Mouse (Mus musculus) kidney, embryonic 16.5 days (tissue): Measurements from ENCODE around the gene Mxd3. TPM values are rescaled to one million over a fixed set of nuclear protein-coding genes. Genes with fewer than 3 reads are reported as not detected.
A peak's percentile ranks its signal among the peaks of the same experiment; 100 is the strongest.

Experiments used
- ATAC-seq: fragments of 200-750 bp; cut with Nextera tagmentation; 2 replicates; pipeline ENCODE4 v1.8.0; 2017; ENCODE audit warnings: moderate TSS enrichment; ENCODE audit not compliant: low FRiP score, low TSS enrichment
- H3K27ac ChIP-seq: fragments of 300-500 bp; sonication (generic); 2 replicates; pipeline ENCODE4 v1.5.1; 2014; ENCODE audit warnings: low read length
- H3K27me3 ChIP-seq: fragments of 300-500 bp; sonication (generic); 2 replicates; pipeline ENCODE4 v1.6.1; 2014; ENCODE audit warnings: low read length, control low read depth, mixed read lengths; ENCODE audit not compliant: insufficient read depth
- H3K36me3 ChIP-seq: fragments of 300-500 bp; sonication (generic); 2 replicates; pipeline ENCODE4 v1.6.1; 2014; ENCODE audit warnings: low read length, control low read depth, mixed read lengths; ENCODE audit not compliant: insufficient read depth
- H3K4me1 ChIP-seq: fragments of 300-500 bp; sonication (generic); 2 replicates; pipeline ENCODE4 v1.6.1; 2014; ENCODE audit warnings: low read length, control low read depth, mixed read lengths; ENCODE audit not compliant: insufficient read depth
- H3K4me2 ChIP-seq: fragments of 300-500 bp; sonication (generic); replicated peaks from 2 replicates; pipeline ENCODE4 v1.6.1; 2014; ENCODE audit warnings: low read depth, low read length
- H3K4me3 ChIP-seq: fragments of 300-500 bp; sonication (generic); 2 replicates; pipeline ENCODE4 v1.5.1; 2014; ENCODE audit warnings: mild to moderate bottlenecking, low read length
- H3K9ac ChIP-seq: fragments of 300-500 bp; sonication (generic); replicated peaks from 2 replicates; pipeline ENCODE4 v1.6.1; 2014; ENCODE audit warnings: low read length
- H3K9me3 ChIP-seq: fragments of 300-500 bp; sonication (generic); 2 replicates; pipeline ENCODE4 v1.6.1; 2016; ENCODE audit warnings: low read length, control low read depth
- WGBS: fragments of 180-500 bp; shearing (Covaris S2); extraction: QIAGEN DNeasy Blood & Tissue Kit; methylation state at CpG from one replicate; pipeline ENCODE4 v1.1.7; 2014; 5-methylcytosine and 5-hydroxymethylcytosine counted together
- polyA plus RNA-seq: library from polyadenylated mRNA; unstranded; fragments of >200 nt; fragmentation: Nextera tagmentation; extraction: Ambion mirVana; gene quantifications from 2 replicates; pipeline ENCODE4 v1.2.1, GENCODE M21; 2015

The Mxd3 gene
- polyA plus RNA-seq, 1 experiment from 2014 or later = 37.6 TPM

DNA sequence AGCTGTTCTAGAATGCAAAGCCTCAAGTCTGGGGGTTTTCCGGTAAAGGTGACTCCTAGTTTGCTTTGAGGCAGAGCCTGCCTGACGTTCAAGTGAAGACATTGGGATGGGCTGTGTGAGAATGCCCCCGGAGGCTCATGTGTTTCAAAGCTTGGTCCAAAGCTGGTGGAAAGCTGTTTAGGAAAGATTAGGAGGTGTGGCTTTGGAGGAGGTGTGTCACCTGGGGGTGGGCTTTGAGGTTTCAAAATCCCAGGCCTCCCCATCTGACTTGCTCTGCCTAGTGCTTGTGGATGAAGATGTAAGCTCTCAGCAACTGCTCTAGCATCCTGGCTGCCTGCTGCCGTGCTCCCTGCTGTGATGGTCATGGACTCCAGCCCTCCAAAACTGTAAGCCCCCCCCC lies 6.1 kb upstream of the Mxd3 start:
- H3K27ac ChIP-seq = no peak overlapping the region
- no peak overlapping the region for H3K4me3 ChIP-seq
- no peaks in the 10 kb centered on the region for H3K27me3 ChIP-seq
- peaks cover 6% of the 10 kb centered on the region for H3K4me1 ChIP-seq
- WGBS = 83% methylated on average over 4 of the region's 4 CpGs
- no peaks in the 10 kb centered on the region for H3K9me3 ChIP-seq
- H3K9ac ChIP-seq = no peak overlapping the region
- no peaks in the 10 kb centered on the region for H3K36me3 ChIP-seq
- no peak overlapping the region for H3K4me2 ChIP-seq
- no peak for ATAC-seq

DNA sequence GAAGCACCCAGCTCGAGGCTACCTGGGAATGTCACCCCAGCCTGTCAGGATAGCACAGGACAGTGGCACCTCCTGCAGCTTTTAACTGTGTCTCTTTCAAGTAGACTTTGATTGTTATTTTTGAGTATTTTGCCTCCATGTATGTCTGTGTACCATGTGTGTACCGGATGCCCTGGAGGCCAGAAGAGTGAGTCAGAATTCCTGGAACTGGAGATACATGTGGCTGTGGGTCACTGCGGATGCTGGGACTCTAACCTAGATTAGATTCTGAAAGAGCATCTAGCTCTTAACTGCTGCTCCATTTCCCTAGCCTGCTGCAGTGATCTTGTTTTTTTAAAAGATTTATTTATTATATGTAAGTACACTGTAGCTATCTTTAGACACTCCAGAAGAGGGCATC lies 2.7 kb upstream of the Mxd3 start:
- no peak for ATAC-seq
- Histone ChIP-seq H3K36me3 (no peaks in the 10 kb centered on the region), H3K27me3 (no peaks in the 10 kb centered on the region), H3K9me3 (no peaks in the 10 kb centered on the region), H3K27ac (no peak overlapping the region), H3K4me1 (peaks cover 31% of the 10 kb centered on the region), H3K9ac (no peak overlapping the region), H3K4me3 (no peak overlapping the region), H3K4me2 (no peak overlapping the region)
- WGBS = 88% methylated on average over 3 of the region's 3 CpGs

- ATAC-seq = no peak; the same call in 1 of the 2 replicates
- Histone ChIP-seq H3K4me2 (peak overlapping the region; percentile 92), H3K9me3 (no peaks in the 10 kb centered on the region), H3K27me3 (no peaks in the 10 kb centered on the region), H3K36me3 (peaks cover 6% of the 10 kb centered on the region), H3K9ac (peak overlapping the region; percentile 85), H3K4me3 (peak overlapping the region; percentile 79), H3K4me1 (peaks cover 35% of the 10 kb centered on the region), H3K27ac (peak overlapping the region; percentile 94)
- 38% methylated on average over 14 of the region's 14 CpGs for WGBS
These were observed 1.2 kb upstream of the Mxd3 start for GRCm38 (mm10) chr13:55330567-55331400.

DNA sequence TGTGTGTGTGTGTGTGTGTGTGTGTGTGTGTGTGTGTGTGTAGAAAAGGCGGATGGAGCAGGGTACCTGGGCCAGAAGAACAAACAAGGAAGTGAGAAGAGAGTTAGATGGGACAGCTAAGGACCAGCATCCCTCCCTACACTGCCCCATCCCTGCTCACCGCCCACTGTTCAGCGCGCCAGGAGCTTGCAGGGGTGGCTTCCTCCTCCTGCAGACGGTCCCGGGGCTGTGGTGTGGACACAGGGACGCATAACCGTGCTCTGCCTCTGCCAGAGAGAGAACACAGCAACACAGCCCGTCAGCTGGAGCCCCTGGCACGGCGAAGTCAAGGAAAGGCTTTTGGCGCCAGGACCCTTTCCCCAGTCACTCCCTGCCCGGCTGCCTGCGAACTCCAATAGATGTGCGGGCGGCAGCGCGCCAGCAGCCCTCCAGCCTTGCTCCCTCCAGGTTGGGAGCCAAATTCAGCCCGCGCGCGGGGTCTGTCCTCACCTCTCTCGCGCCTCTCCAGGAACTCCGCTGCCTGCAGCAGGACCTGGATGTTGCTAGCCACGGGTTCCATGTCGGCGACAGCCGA lies 427 bp downstream of the Mxd3 start:
- Histone ChIP-seq H3K36me3 (peaks cover 18% of the 10 kb centered on the region), H3K4me2 (peak overlapping the region; percentile 92), H3K9ac (peak overlapping the region; percentile 74), H3K9me3 (no peaks in the 10 kb centered on the region), H3K27me3 (no peaks in the 10 kb centered on the region), H3K27ac (peak overlapping the region; percentile 28; the same call in 1 of the 2 replicates), H3K4me1 (peaks cover 40% of the 10 kb centered on the region), H3K4me3 (peak overlapping the region; percentile 79)
- under 1% methylated on average over 28 of the region's 29 CpGs for WGBS
- ATAC-seq = peak; percentile 39

DNA sequence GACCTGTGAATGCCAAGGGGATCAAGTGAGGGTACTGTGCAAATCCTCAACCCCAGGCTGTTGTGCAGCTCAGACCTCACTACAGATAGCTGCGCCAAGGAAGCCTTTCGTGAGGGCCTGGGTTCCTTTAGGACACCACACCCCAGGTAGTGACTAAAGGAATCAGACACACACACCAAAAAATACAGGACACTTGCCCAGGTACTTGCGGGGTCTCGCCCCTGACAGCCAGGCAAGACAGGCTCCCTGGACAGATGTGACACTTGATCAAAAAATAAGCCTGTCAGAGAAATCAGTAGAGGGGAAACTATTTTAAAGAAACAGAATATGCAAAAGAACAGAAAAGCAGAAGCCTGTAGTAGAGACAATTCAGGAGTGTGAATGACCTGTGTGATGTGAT lies 982 bp downstream of the Mxd3 start:
- H3K4me3 ChIP-seq = peak overlapping the region; percentile 79
- whole genome bisulfite sequencing = 96% methylated on average over 4 of the region's 4 CpGs
- H3K4me1 ChIP-seq = peaks cover 46% of the 10 kb centered on the region
- ATAC-seq = no peak
- H3K36me3 ChIP-seq = peaks cover 24% of the 10 kb centered on the region
- H3K9ac ChIP-seq = peak overlapping the region; percentile 74; the same call in 1 of the 2 replicates
- H3K9me3 ChIP-seq = no peaks in the 10 kb centered on the region
- H3K27me3 ChIP-seq = no peaks in the 10 kb centered on the region
- no peak overlapping the region for H3K27ac ChIP-seq
- H3K4me2 ChIP-seq = peak overlapping the region; percentile 92

DNA sequence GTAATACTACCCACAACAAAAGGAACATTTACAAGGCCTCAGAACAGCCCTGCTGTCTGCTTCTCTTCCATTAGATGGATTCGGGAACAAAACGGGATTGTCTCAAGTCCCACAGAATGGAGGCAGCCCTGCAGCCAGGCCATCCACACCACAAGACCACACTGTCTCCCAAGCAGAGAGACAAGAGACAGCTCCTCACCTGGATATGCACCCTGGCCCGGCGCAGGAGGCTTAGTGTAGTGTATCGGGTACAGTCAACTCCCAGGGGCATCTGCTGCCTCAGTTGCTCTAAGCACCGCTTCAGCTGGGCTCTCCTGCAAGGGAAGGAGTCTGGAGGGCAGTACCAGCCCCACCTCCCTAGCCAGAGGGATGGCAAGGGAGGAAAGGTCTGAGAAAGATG lies 1.5 kb downstream of the Mxd3 start:
- Histone ChIP-seq H3K4me1 (peaks cover 50% of the 10 kb centered on the region), H3K36me3 (peaks cover 27% of the 10 kb centered on the region), H3K9ac (peak overlapping the region; percentile 40), H3K9me3 (no peaks in the 10 kb centered on the region), H3K27ac (no peak overlapping the region), H3K27me3 (no peaks in the 10 kb centered on the region), H3K4me2 (peak overlapping the region; percentile 92), H3K4me3 (peak overlapping the region; percentile 79; the same call in 1 of the 2 replicates)
- ATAC-seq = no peak
- 82% methylated on average over 6 of the region's 6 CpGs for WGBS

DNA sequence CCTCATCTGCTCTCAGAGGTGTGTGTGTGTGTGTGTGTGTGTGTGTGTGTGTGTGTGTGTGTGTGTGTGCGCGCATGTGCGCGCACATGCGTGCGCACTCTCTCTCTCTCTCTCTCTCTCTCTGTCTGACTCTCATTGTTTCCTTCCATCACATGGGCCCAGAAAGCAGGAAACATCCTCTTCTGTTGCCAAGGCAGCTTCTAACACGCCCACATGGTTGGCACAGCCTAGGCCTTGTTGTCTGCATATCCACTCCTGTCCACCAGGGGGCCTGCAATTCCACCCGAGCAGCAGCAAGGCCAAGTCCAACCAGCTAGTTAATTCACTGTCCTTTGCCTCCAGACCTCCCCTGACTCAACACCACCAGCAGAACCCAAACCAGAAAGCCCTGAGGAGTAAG lies 2.0 kb downstream of the Mxd3 start:
- Histone ChIP-seq H3K9ac (no peak overlapping the region), H3K4me2 (peak overlapping the region; percentile 92), H3K9me3 (no peaks in the 10 kb centered on the region), H3K27me3 (no peaks in the 10 kb centered on the region), H3K4me1 (peaks cover 56% of the 10 kb centered on the region), H3K27ac (no peak overlapping the region), H3K4me3 (peak overlapping the region; percentile 79; the same call in 1 of the 2 replicates), H3K36me3 (peaks cover 30% of the 10 kb centered on the region)
- 39% methylated on average over 6 of the region's 8 CpGs for WGBS
- ATAC-seq = peak; percentile 14; the same call in 1 of the 2 replicates

GRCm38 (mm10) chr13:55327169-55327568 lies 2.5 kb downstream of the Mxd3 start:
- WGBS = 49% methylated on average over 4 of the region's 4 CpGs
- H3K36me3 ChIP-seq = peaks cover 30% of the 10 kb centered on the region
- no peak for ATAC-seq
- H3K4me1 ChIP-seq = peaks cover 57% of the 10 kb centered on the region
- no peak overlapping the region for H3K9ac ChIP-seq
- H3K9me3 ChIP-seq = no peaks in the 10 kb centered on the region
- H3K4me2 ChIP-seq = no peak overlapping the region
- no peaks in the 10 kb centered on the region for H3K27me3 ChIP-seq
- H3K4me3 ChIP-seq = no peak overlapping the region
- H3K27ac ChIP-seq = peak overlapping the region; percentile 13; the same call in 1 of the 2 replicates

GRCm38 (mm10) chr13:55325596-55325995 lies 4.0 kb downstream of the Mxd3 start:
- no peak for ATAC-seq
- H3K27ac ChIP-seq = no peak overlapping the region
- H3K9me3 ChIP-seq = no peaks in the 10 kb centered on the region
- peaks cover 55% of the 10 kb centered on the region for H3K4me1 ChIP-seq
- no peak overlapping the region for H3K4me3 ChIP-seq
- WGBS = 81% methylated on average over 11 of the region's 11 CpGs
- no peaks in the 10 kb centered on the region for H3K27me3 ChIP-seq
- H3K4me2 ChIP-seq = no peak overlapping the region
- H3K36me3 ChIP-seq = peaks cover 30% of the 10 kb centered on the region
- H3K9ac ChIP-seq = no peak overlapping the region
